ENCODE assay signal across 8 mouse cellular contexts in genomic region chr14:55478651-55479599, GRCm38 (mm10). TPM values are rescaled to one million over a fixed set of nuclear protein-coding genes. Genes with fewer than 3 reads are reported as not detected.
A peak's percentile ranks its signal among the peaks of the same experiment; 100 is the strongest.
DNase-seq lines count a peak whose midpoint lies in the region; ATAC-seq lines count a peak whose summit lies in the region.

Gene Dhrs4 (plus strand): TSS chr14:55478758.

- 1% methylated on average over 38 of the region's 38 CpGs for WGBS in hindbrain, embryonic 14.5 days

- H3K9ac ChIP-seq in hindbrain, embryonic 14.5 days, result peak within 1 kb of the TSS; percentile 59

- H3K36me3 ChIP-seq in hindbrain, embryonic 14.5 days (replicated peaks; ENCODE audit: control insufficient read depth, insufficient read depth), result no peaks in the 10 kb centered on the region

- H3K4me3 ChIP-seq in hindbrain, embryonic 14.5 days (replicated peaks; ENCODE audit: low read length), result peak within 1 kb of the TSS; percentile 46

- no peaks in the 10 kb centered on the region for H3K9me3 ChIP-seq in hindbrain, embryonic 14.5 days (ENCODE audit: control insufficient read depth, low read length)

- peak within 1 kb of the TSS; percentile 62 for H3K4me2 ChIP-seq in hindbrain, embryonic 14.5 days (replicated peaks)

- ATAC-seq in hindbrain, embryonic 14.5 days (ENCODE audit: low FRiP score), result peak; percentile 89

- no peaks in the 10 kb centered on the region for H3K4me1 ChIP-seq in hindbrain, embryonic 14.5 days (replicated peaks; ENCODE audit: control insufficient read depth, insufficient read depth, low read length)

- peak; percentile 92 for DNase-seq in R1 (ENCODE audit: low read depth, low spot score)
- DNase-seq in cerebellum, postnatal 14 days, result peak; percentile 79 to 80
- DNase-seq in frontal cortex, postnatal 36 days (ENCODE audit: low spot score in 2 of 2), result peak; percentile 76 to 78
- peak; percentile 81 for DNase-seq in hindbrain, embryonic 14.5 days (ENCODE audit: low spot score)
- DNase-seq in layer of hippocampus, postnatal 36 days, result peak; percentile 72 to 76
- peak; percentile 86 for DNase-seq in lung, postnatal 36 days
- DNase-seq in retina, embryonic 14.5 days (ENCODE audit: low spot score), result peak; percentile 89
- DNase-seq in thymus, postnatal 36 days, result peak; percentile 83 to 84

- H3K27ac ChIP-seq in hindbrain, embryonic 14.5 days, result no peak within 1 kb of the TSS

- no peaks in the 10 kb centered on the region for H3K27me3 ChIP-seq in hindbrain, embryonic 14.5 days (ENCODE audit: control insufficient read depth, insufficient read depth, low read length)

RNA-seq across cellular contexts. Expression of gene Dhrs4, which starts in this region (rescaled TPM):
- polyA plus RNA-seq in hindbrain, embryonic 14.5 days (2014; fragmentation: Nextera tagmentation; extraction: Ambion mirVana), result 12.4 and 14.1 TPM in 2 replicates
- 10 to 100 TPM; 22.0 to 23.3 TPM for total RNA-seq in layer of hippocampus, postnatal 36 days (2021)
